Comparison of ENCODE assay signal across 11 mouse cellular contexts in the genomic region with DNA sequence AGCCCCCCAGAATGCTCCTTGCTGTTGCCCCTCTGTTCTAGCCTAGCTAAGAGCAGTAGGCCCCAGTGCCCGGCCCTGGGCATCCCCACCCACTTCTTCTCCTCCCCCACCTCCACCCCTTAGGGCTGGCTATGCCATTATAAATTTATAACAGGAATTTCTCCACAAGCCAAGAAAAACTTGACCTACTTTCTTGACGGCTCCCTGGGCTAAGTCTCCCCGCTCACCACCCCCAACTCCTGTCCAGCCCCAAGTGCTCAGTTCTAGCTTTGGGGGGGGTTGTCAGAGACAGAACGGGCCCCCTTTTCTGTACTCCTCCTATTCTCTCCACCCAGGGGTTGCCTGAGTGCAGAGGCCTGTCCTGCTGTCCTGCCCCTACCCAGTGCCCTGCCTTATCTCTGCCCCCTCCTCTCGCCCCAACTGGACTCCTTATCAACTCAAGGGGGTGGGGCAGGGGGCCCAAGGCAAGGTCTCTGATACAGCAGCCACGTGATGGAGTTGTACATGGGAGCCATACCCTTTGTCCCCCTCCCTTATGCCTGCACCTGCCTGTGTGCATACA. TPM values are rescaled to one million over a fixed set of nuclear protein-coding genes. Genes with fewer than 3 reads are reported as not detected.
DNase-seq lines count a peak whose midpoint lies in the region; ATAC-seq and TF ChIP-seq lines count a peak whose summit lies in the region.
"Had no signal": no experiment of that assay in that cellular context is flagged by ENCODE, and none has a peak within 500 bp of the region (broad histone marks: within the 10 kb centered on the region; RNA-seq: fewer than 3 reads in every experiment).

No protein-coding gene starts in this region.

- peak; percentile 72 for DNase-seq in cerebellum, adult 11-12 months
- peak; percentile 42 for DNase-seq in cerebellum, adult 8-10 months
- DNase-seq in kidney, postnatal 36 days, result peak; percentile 69
- no peak for DNase-seq in midbrain, postnatal 0 days (ENCODE audit: low spot score)
- DNase-seq in frontal cortex, postnatal 10 days (ENCODE audit: low spot score in 2 of 2), result no peak
- no peak for DNase-seq in right cerebral cortex, adult 2 months (ENCODE audit: low spot score in 2 of 2)

- 8% methylated on average over 6 of the region's 6 CpGs for WGBS in heart, embryonic 16.5 days
- WGBS in midbrain, postnatal 0 days, result 14% methylated on average over 6 of the region's 6 CpGs

- peaks cover 9% of the 10 kb centered on the region; the same call in 1 of the 2 replicates for H3K36me3 ChIP-seq in heart, embryonic 16.5 days (ENCODE audit: control insufficient read depth, insufficient read depth)
- H3K36me3 ChIP-seq in midbrain, postnatal 0 days (ENCODE audit: insufficient read depth, low read length), result peaks cover 13% of the 10 kb centered on the region

- H3K27ac ChIP-seq in heart, embryonic 16.5 days (ENCODE audit: low read length), result peak overlapping the region; percentile 92
- peak overlapping the region; percentile 96 for H3K27ac ChIP-seq in midbrain, postnatal 0 days (ENCODE audit: low read depth, low read length)

- H3K4me1 ChIP-seq in heart, embryonic 16.5 days (ENCODE audit: control insufficient read depth, insufficient read depth, low read length), result peaks cover 96% of the 10 kb centered on the region
- H3K4me1 ChIP-seq in midbrain, postnatal 0 days (ENCODE audit: insufficient read depth, low read length), result peaks cover 50% of the 10 kb centered on the region

- H3K4me3 ChIP-seq in heart, embryonic 16.5 days (ENCODE audit: low read length), result peak overlapping the region; percentile 17
- H3K4me3 ChIP-seq in midbrain, postnatal 0 days (ENCODE audit: low read depth, low read length), result no peak overlapping the region

- H3K27me3 ChIP-seq in heart, embryonic 16.5 days (ENCODE audit: control insufficient read depth, insufficient read depth, low read length), result no peaks in the 10 kb centered on the region
- H3K27me3 ChIP-seq in midbrain, postnatal 0 days (ENCODE audit: insufficient read depth, low read length), result no peaks in the 10 kb centered on the region

- no peak for ATAC-seq in cerebellum, adult (ENCODE audit: insufficient number of reproducible peaks, low FRiP score, low TSS enrichment)
- ATAC-seq in heart, embryonic 16.5 days (replicated peaks; ENCODE audit: extremely low read depth, insufficient read depth, low FRiP score), result peak; percentile 56
- peak; percentile 14; the same call in 1 of the 2 replicates for ATAC-seq in midbrain, postnatal 0 days (ENCODE audit: low FRiP score)

- H3K9me3 ChIP-seq in heart, embryonic 16.5 days (replicated peaks; ENCODE audit: control insufficient read depth, low read length), result no peaks in the 10 kb centered on the region
- H3K9me3 ChIP-seq in midbrain, postnatal 0 days (ENCODE audit: low read length), result no peaks in the 10 kb centered on the region

- peak overlapping the region; percentile 51 for H3K4me2 ChIP-seq in heart, embryonic 16.5 days (ENCODE audit: low read depth, low read length)
- H3K4me2 ChIP-seq in midbrain, postnatal 0 days (ENCODE audit: low read depth, low read length, poor library complexity, severe bottlenecking), result peak overlapping the region; percentile 94

- TF ChIP-seq CTCF in midbrain, postnatal 0 days (IDR thresholded peaks at IDR 0.05), result no peak

- H3K9ac ChIP-seq in heart, embryonic 16.5 days (ENCODE audit: low read length), result peak overlapping the region; percentile 64
- peak overlapping the region; percentile 42; the same call in 1 of the 2 replicates for H3K9ac ChIP-seq in midbrain, postnatal 0 days (replicated peaks; ENCODE audit: low read length, poor library complexity, severe bottlenecking)

RNA-seq across cellular contexts. Expression of gene Thra, which starts 10.9 kb away (rescaled TPM):
- 37.5 and 40.2 TPM in 2 replicates for polyA plus RNA-seq in heart, embryonic 16.5 days (2015; fragmentation: Nextera tagmentation; extraction: Ambion mirVana)
- total RNA-seq in midbrain, postnatal 0 days (2014; rRNA removed), result 774 and 843 TPM in 2 replicates
- 165 and 182 TPM in 2 replicates for polyA plus RNA-seq in midbrain, postnatal 0 days (2015; fragmentation: Nextera tagmentation; extraction: Ambion mirVana)

RNA-seq across cellular contexts. Expression of gene Med24, which starts 22.1 kb away (rescaled TPM):
- 36.8 and 40.3 TPM in 2 replicates for polyA plus RNA-seq in heart, embryonic 16.5 days (2015; fragmentation: Nextera tagmentation; extraction: Ambion mirVana)
- total RNA-seq in midbrain, postnatal 0 days (2014; rRNA removed), result 66.6 and 81.2 TPM in 2 replicates
- 52.2 and 59.8 TPM in 2 replicates for polyA plus RNA-seq in midbrain, postnatal 0 days (2015; fragmentation: Nextera tagmentation; extraction: Ambion mirVana)

RNA-seq across cellular contexts. Expression of gene Nr1d1, which starts 23.8 kb away (rescaled TPM):
- polyA plus RNA-seq in heart, embryonic 16.5 days (2015; fragmentation: Nextera tagmentation; extraction: Ambion mirVana), result 7.0 and 8.2 TPM in 2 replicates
- 7.1 and 11.0 TPM in 2 replicates for total RNA-seq in midbrain, postnatal 0 days (2014; rRNA removed)
- 12.3 and 14.3 TPM in 2 replicates for polyA plus RNA-seq in midbrain, postnatal 0 days (2015; fragmentation: Nextera tagmentation; extraction: Ambion mirVana)

RNA-seq across cellular contexts. Expression of gene Msl1, which starts 44.0 kb away (rescaled TPM):
- polyA plus RNA-seq in heart, embryonic 16.5 days (2015; fragmentation: Nextera tagmentation; extraction: Ambion mirVana), result 15.2 and 15.5 TPM in 2 replicates
- total RNA-seq in midbrain, postnatal 0 days (2014; rRNA removed), result 88.3 and 107 TPM in 2 replicates
- 22.3 and 25.8 TPM in 2 replicates for polyA plus RNA-seq in midbrain, postnatal 0 days (2015; fragmentation: Nextera tagmentation; extraction: Ambion mirVana)

RNA-seq across cellular contexts. Expression of gene Csf3, which starts 50.2 kb away (rescaled TPM):
- not detected in 2 replicates for polyA plus RNA-seq in heart, embryonic 16.5 days (2015; fragmentation: Nextera tagmentation; extraction: Ambion mirVana)
- total RNA-seq in midbrain, postnatal 0 days (2014; rRNA removed), result not detected in 2 replicates
- polyA plus RNA-seq in midbrain, postnatal 0 days (2015; fragmentation: Nextera tagmentation; extraction: Ambion mirVana), result not detected in 2 replicates
- total RNA-seq: common myeloid progenitor, adult 5-6 weeks; neutrophil, adult 5-6 weeks had no signal
- polyA plus RNA-seq: C2C12 had no signal

Comparison
In these comparisons a context has a peak if more than half of its experiments do, and no peak if none do; other contexts are left out.
1. DNase-seq: peak in cerebellum, adult 11-12 months (single experiment), cerebellum, adult 8-10 months (single experiment) and kidney, postnatal 36 days (2 of 2); none in midbrain, postnatal 0 days (single experiment), frontal cortex, postnatal 10 days (0 of 2) and right cerebral cortex, adult 2 months (0 of 2).